Mouse (Mus musculus): ENCODE measurements around the gene Ints11.
A peak's percentile ranks its signal among the peaks of the same experiment; 100 is the strongest.

Ints11 gene

DNA sequence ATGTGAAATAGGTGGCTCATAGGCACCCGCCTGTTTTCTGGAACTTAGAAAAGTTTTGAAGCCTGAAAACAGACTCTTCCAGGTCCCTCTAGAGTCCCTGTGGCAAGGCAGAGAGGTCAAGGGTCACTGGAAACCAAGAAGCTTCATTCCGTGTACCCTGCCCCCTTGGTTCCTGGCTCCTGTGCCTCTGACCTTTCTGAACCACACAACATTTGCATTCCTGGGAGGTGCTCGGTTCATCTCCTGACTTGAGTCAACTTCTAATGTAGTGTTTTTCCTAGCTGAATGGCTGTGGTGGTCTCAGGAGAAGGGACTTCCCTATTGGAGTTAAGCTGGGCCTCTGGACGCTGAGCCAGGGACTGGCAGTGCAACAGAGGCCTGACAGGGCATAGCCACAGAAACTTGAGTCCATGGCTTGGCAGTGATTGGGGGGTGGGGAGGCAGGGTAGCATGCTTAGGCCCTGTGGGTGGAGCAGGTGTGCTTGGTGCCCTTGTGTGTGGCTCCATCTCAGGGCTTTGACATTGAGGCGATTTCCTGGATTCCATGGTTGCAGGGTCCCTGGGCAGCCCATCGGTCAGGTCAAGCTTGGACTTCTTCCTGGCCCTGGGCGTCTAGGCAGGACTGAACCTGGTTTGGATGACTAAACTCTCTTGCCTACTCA lies 20.8 kb upstream of the Ints11 start:
- DNase-seq: peak in 1 of 2 experiments; percentile 22

DNA sequence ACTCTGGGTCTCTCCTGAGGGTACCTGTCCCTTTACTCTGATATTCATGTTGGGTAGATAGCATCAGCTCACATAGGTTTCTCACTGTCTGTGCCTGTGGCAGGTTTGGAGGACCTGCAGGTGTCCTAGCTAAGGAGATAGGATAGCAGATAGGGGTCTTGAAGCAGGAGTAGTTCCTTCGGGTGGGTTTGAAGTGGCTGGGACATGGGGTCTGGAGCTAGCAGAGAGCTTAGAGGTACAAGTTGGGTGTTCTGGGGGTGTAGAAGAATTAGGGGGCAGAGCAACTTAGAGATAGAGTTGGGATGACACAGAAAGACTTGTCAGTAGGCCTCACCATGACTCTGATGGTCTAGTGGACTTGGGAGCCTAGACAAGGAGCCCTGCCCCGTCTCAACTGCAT lies 20.0 kb upstream of the Ints11 start:
- DNase-seq: peak in 1 of 2 experiments; percentile 9

DNA sequence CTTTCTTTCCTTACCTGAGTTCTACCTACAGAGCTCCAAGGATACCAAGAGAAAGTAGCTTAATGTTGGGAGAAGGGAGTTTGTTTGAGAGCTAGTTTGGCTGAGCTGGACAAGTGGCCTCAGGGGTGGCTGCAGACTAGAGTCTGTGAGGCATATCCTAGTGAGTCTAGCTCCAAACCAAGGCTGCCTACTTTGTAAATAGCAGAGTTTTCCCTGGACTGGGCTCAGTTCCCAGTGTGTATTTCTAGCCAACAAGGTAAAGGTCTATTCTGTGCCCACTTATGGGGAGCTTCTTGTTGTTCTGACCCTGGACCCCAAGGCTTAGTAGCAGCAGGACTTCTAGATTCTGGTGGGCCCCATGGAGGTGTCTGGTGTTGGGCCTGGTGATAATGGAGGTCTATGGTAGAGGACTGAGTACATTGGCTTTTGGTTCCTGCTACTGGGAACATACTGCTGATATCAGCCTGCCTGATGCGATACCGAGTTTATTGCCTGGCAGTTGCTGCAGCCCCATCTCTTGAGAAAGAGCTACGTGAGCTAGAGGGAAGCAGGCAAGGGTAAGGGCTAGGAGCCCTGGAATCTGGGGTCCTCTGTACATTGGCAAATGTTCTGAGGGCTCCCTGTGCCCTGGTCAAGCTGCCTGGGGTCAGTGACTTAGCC lies 19.4 kb upstream of the Ints11 start:
- peak in 1 of 2 experiments; percentile 10 for DNase-seq

DNA sequence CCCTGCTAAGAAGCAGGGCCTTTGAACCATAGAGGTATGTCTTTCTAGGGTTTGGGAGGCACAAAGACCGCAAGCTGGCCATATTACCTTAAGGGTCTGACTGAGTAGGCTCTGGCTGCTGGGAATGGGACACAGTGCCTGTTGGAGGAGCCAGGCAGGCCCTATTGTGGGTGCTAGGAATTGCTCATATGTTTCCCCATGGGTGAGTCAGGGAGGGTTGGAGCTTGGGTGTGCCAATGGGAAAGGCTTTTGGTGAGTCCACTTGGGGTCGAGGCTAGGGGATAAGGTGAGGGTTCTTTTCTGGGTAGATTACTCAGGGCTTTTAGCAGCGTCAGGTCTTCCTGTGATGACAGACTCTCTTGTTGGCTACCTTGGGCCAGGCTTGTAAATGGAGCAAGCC lies 18.0 kb upstream of the Ints11 start:
- DNase-seq: peak in 1 of 2 experiments; percentile 16

DNA sequence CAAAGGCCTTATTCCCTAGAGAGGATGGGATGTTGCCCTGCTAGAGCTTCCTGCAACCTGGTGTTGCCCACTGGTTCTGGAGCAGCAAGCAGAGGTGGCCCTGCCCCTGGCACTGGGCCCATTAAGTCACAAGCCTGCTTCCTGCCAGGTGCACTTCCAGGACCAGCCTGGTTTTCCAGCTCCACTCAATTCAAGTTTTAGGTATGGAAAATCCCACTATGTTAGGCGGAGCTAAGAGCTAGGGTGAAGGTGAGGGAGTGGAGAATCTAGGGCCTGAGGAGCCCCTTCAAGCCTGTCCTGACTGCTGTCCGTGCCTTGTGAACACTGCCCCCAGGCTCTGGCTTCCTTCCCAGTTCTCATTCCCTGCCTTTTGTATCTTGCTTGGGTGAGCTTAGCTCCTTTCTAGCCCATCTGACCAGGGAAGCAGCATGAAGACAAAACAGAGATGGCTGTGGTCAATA lies 17.4 kb upstream of the Ints11 start:
- peak; percentile 64 to 73 for DNase-seq

DNA sequence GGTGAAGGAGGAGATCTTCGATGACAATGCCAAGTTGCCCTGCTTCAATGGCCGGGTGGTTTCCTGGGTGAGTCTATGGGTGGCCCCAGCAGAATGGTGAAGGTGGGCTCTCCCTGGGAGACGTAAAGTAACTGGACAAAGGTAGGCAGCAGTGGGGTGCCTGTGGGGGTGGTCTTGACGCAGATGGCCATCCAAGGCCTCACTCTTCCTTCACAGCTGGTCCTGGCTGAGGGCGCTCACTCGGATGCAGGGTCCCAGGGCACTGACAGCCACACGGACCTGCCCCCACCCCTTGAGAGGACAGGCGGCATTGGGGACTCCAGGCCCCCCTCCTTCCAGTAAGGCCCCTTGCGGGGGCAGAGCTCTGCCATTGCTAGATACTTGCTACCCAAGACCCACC lies 15.9 kb upstream of the Ints11 start:
- DNase-seq: peak in 1 of 2 experiments; percentile 12

DNA sequence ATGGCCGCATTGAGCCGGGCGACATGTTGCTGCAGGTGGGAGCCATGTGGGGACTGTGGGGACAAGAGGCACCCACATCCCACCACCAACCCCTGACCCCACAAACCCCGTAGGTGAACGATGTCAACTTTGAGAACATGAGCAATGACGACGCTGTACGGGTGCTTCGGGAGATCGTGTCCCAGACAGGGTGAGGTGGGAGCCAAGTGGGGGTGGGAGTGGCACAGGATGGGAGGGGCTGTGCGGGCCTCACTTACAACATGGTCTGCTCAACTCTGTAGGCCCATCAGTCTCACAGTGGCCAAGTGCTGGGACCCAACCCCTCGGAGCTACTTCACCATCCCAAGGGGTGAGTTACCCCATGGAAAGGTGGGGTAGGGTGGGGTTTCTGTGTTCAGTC lies 14.4 kb upstream of the Ints11 start:
- peak; percentile 8 to 20 for DNase-seq

DNA sequence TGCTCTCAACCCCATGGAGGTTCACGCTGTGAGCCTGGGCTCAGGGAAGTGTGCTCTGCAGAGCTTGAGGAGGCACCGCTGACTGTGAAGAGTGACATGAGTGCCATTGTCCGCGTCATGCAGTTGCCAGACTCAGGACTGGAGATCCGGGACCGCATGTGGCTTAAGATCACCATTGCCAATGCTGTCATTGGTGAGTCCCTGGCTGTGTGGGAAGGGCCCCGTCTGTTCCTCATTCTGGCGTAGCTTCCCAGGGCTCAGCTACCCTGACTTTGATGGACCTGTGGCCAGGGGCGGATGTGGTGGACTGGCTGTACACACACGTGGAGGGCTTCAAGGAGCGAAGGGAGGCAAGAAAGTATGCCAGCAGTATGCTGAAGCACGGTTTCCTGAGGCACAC lies 13.3 kb upstream of the Ints11 start:
- DNase-seq: peak; percentile 44 to 61

DNA sequence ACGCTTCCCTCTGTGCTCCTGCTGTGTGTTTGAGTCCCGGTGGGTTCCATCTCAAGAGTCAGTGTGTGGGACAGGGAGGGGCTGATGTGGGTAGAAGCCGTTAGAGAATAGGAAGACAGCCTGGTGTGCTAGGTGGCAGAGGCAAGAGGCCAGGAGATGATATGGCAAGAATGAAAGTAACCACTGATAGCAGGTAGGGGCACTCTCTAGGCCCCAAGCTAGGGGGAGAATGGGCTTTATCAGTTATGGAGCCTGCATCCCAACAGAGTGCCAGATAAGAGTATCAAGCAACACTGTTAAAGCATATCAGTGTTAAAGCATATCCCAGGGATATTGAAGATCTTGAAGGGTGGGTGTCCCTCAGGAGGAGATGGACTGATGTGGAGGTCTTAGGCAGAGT lies 12.5 kb upstream of the Ints11 start:
- DNase-seq: no peak

DNA sequence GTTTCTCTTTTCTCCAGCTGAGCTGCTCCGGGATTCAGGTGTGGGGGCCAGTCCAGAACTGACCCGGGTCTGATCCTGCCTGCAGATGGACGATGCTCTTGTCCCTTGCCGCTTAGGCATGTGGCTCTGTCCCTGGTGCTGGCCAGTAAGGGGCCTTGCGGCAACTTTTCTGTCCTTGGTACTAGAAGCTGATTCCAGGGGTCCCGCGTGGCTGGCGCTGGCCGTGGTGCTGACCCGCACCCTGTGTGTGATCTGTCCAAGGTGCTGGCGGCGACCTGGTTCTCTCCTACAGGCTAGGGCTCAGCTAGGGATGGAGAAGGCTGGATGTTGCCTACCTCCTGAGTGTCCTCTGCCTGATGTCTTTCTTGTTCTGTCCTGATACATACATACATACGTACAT lies 10.0 kb upstream of the Ints11 start:
- DNase-seq: peak in 1 of 2 experiments; percentile 14

DNA sequence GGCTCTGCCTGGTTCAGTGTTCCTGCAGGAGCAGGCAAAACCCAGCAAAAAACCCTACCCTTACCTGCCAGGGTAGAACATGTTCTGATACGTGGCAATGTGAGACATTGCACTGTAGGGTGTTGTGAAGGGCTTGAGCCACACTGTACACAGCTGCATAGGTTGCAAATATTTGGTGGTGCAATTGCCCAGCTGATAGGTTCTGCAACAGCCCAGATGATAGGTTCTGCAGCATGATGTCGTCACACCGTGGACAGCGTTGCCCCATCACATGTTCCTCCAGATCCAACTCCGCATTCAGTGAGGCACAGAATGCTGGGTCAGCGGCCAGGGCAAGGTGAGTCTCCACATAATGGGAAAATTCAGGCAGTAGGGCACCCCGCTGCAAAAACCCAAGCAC lies 7.6 kb upstream of the Ints11 start:
- peak in 1 of 2 experiments; percentile 9 for DNase-seq

DNA sequence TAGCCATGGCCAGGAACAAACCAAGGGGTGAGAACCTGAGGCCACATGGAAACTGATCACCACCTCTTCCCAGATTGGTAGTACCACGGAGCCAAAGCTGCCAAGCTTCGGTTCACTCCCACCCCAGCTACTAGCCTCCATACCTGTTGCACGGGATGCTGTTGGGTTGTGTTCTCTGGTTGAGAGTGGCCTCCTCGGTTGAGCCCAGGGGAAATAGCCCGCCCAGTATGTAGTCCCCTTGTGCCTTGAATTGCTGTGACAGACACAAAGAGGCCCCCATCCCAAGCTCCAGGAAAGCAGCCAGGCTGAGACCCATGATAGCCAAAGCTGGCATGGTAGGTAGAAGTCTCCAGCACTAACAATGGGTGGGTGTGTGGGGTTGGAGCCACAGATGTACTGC lies 6.3 kb upstream of the Ints11 start, which contains the start of gene Tas1r3:
Tas1r3 (minus strand) TSS at position 362 of the 400 bp plus-strand sequence.
- peak in 1 of 2 experiments; percentile 25 for DNase-seq

DNA sequence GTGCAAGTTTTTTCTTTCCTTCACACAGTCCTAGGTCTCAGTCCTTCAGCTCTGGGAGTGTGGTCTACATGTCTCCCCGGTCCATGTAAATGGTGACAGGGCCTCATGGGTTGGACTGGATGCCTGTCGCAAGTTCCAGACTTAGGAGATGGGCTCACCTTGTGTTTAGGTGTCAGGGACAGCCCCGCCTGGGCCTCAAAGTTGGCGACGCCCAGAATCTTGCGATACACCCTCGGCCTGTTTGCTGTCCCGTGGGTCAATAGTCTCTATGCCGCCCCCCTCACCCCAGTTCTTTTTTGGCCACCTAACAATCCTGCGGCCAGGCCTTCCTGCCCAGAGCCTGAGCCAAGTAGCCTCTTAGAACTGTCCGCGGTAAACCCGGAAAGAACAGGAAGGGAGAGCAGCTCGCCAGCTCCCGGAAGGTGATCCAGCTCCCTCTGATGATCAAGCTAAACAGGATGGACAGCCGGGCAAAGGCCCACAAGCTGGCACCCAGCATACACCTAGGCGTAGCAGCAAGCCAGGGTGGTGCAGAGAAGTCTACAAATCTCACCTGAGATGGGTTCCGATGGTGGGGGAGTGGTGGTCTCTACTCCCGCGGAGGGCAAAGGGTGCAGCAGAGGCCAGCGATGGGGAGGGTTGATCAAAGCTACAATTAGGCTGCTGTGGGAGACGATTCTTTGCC lies 590 bp upstream of the Ints11 start:
- DNase-seq: peak in 1 of 2 experiments; percentile 51

DNA sequence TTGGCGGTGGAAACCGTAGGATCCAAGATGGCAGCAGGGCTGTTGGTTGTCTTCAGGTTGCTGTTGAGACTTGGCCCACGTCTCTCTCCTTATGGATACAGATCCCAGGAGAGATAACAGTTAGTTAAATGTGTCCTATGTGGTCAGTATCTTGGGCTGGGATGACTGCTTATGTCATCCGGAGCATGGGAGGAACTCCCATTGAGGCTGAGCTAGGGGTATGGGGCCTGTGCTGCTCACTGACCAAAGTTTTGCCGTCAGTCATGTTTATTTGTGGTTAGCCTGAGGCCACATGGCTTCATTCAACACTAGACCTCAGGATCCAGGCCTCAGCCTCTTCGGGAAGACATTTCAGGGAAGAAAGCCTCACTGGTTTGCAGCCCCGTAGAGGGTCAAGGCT lies 2.1 kb downstream of the Ints11 start:
- DNase-seq: no peak

DNA sequence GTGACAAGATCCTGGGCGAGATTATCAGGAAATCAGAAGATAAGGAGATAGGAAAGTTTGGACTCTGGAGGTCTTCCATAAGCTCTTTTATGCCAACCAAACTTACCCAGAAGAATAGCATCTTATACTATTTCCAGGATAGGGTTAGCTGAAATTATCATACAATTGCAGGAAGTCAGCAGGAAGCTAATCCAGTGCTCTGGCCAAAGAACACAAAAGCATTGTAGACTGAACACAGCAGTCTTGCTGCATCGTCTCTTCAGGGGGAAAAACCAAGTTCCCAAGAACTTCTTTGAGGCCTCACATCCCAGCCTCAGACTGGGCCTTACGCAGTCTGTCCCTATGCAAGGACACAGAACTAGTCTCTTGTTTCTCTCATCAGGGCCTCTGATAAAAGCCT lies 14.2 kb downstream of the Ints11 start:
- no peak for DNase-seq

DNA sequence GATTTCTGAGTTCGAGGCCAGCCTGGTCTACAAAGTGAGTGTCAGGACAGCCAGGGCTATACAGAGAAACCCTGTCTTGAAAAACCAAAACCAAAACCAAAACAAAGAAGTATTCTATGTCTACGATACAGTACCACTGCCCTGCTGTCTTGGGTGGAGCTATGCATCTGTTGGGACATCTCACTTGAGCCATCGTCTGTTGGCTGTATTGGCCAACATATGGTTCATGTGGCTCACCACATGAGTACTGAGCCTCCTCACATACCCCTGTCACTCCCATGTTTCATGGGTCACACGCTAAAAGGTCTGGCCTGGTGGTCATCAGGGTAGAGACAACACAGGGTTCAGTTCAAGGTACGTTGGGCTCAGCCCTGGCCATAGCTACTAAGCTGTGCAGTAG lies 17.0 kb downstream of the Ints11 start:
- no peak for DNase-seq

DNA sequence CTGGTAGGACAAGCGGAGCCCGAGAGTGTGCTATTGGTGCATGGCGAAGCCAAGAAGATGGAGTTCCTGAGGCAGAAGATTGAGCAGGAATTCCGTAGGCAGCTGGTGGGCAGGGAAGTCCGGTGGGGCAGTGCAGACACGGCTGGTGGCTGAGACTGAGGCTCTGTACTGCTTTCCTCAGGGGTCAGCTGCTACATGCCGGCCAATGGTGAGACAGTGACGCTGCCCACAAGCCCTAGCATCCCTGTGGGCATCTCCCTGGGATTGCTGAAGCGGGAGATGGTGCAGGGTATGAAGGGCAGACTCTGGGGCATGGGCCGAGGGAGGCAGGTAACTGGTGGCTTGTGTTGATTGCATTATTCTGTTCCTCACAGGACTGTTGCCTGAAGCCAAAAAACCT lies 18.3 kb downstream of the Ints11 start:
- DNase-seq: peak in 1 of 2 experiments; percentile 9

DNA sequence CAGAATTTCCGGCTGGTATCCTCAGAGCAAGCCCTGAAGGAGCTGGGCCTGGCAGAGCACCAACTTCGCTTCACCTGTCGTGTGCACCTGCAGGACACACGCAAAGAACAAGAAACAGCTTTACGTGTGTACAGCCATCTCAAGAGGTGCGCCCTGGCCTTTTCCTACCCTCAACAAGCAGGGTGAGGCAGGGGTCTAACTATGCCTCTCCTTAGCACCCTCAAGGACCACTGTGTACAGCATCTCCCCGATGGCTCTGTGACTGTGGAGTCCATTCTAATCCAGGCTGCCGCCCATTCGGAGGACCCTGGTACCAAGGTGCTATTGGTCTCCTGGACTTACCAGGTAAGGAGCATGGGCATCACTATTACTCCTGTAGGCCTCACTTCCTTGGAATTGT lies 18.8 kb downstream of the Ints11 start:
- peak in 1 of 2 experiments; percentile 23 for DNase-seq

DNA sequence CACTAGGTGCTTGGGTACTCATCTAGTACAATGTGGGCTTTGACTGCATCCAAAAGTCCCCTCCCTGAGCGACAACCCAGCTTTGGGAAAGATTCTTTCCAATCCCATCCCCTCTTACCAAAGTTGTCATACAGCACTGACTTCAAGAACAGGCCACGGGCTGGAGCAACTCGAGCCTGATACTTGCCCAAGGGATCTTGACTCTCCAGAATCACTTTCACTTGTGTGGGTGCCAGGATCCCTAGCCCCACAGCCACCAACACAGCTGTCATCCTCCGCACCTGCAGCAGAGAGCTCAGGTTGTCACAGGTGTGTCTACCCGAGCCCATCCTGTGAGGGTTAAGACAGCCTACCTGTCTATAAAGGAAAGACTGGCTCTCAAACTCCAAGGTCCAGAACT lies 20.0 kb downstream of the Ints11 start:
- peak; percentile 4 to 6 for DNase-seq

DNA sequence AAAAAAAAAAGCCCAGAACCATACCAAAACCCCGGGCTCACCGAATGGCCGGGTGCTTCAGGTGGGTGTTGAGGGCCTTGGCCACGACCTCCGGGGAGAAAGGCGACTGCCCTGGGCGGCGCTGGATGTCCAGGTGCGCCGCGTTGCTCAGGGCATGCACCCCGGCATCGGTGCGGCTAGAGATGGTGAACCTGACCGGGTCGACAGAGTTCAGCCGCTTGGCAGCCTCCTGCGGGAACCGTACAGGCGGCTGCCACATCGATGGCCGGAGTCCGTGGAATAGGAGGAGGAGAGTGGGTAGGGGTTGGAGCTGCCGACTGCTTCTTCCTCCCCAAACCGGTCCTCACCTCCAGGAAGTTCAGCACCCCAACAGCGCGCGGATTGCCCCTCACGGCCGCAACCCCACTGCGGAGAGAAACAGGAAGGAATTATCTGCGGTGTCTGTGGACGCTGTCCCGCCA lies 21.7 kb downstream of the Ints11 start:
- peak in 1 of 2 experiments; percentile 53 for DNase-seq

DNA sequence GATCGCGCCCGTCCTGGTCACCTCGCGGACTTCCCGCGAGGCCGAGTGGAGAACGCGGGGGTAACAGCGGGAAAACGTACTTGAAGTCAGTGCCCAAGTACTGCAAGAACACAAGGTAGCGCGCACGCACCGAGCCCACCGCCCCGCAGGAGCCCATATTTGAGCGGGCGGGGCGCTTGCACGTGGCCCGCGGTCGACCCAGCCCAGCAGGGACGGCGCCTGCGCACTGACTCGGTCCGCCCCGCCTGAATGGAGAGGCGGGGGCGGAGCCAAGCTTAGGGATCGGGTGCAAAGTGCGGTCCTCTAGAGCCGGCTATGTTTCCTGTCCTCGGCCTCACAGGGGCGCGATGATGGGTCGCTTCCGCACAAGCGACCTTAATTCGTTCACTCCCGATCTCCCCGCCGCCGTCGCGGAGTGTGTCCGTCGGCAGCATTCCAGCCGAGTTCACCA lies 22.2 kb downstream of the Ints11 start, which contains the start of the genes Pusl1 and Acap3:
Pusl1 (minus strand) TSS at position 231 of the 451 bp plus-strand sequence.
Acap3 (plus strand) TSS at position 272 of the 451 bp plus-strand sequence.
- DNase-seq: peak; percentile 98 to 99

DNA sequence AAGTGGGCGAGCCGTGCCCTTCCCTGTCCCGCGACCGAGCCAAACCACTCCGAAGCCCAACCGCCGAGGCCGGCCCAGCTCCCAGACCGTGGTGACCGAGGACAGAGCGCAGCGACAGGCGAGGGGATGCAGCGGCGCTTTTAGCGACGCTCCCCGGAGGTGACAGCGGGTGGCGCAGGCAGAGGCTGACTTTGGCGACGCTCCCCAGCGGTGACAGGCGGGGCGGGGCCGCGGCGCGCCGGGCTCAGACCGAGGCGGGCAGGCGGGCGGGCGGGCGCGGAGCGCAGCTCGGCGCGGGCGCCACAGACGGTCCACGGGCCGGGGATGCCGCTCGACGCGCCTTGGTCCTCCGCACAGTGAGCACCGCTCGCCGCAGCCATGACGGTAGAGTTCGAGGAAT lies 22.7 kb downstream of the Ints11 start:
- DNase-seq: peak; percentile 91 to 96

Data from cerebellum, postnatal 25 days (tissue).